Mouse (Mus musculus): ENCODE data around the gene Olig2.

The Olig2 gene

DNA sequence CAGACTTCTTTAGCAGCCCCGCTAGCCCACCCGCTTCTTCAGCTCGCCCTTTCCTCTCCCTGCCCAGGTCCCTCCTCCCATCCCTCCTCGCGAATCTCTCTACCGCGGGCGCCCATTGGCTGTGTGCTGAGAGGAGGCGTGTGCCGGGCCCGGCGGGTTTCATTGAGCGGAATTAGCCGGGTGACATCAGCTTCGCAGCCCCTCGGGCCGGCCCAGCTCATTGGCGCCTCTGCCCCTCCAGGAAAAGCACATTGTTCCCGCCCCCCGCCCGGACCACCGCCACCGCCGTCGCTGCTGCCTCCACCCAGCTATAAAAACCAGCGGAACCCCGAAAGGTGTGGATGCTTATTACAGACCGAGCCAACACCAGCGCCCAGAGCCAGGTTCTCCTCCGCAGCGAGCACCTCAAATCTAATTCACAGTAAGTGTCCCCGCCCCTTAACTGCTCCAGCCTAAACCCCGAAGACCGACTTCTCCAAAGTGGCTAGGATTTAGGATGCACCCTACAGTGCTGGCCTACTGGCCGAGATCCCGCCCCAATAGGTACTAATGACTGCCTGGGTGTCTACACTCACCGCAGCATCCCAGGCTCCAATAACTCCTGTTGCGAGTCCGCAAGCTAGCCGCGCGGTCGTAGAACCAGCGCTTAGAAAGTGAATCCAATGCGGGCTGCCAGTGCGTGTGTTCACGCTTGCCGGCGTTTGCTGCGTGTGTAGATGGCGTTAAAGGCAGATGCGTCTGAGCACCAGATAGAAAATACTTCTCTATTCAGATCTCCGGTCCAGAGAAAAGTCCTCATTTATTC, at the start of gene Olig2:
Gene Olig2 (plus strand): TSS at position 225 of the 805 bp plus-strand sequence.
- no peak for DNase-seq

DNA sequence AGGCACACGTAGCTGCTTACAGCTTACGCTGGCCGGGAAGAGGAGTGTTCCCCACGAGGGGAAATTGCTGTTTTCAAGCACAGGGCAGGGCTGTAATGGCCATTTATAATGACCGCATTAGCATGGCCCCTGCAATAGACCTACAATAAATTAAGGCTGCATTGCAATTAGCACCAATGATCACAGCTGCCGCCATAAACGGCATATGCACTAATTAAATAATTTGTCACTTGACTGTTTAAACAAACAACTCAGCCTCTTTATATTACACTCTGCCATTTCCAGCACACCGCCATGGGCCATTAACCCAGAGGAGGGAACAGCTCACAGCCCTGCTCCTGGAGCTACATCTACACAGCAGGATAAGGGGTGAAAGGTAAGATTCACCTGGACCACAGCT, 49.4 kb upstream of the Olig2 start:
- no peak for DNase-seq

DNA sequence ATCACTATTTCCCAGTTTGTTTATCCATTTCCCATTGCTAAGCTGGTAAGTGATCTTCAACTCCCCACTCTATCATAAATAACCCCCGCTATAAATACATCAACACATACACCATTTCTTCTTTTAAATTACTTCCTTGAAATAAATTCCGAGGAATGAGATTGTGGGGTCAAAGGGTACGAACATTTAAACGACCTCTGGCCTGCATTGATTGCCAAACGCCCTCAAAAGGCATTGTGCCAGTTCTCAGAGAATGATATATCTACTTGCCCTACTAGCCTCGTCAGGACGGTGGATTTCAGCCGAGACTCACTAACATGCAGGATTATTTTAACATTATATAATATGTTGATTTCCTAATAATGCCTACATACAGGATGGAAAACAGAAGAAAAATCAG, 38.2 kb upstream of the Olig2 start:
- no peak for DNase-seq

DNA sequence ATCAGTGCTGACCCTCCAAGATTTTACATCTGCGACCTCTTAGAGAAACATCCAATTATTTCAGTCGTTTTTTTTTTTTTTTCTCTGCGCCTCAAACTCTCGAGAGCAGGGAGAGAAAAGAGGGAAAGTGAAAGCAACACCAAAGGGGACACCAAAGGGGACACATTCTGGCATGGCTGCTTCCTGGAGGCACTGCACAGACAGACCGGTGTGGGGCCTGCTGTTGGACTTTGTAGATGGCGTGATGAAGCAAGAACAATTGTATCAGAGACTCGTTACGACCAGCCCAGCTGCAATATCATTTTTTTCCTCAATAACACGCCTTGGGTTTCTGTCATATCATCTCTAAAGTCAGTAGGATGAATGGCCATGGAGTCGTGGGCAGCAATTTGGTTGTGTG, 37.6 kb upstream of the Olig2 start:
- DNase-seq, result no peak

DNA sequence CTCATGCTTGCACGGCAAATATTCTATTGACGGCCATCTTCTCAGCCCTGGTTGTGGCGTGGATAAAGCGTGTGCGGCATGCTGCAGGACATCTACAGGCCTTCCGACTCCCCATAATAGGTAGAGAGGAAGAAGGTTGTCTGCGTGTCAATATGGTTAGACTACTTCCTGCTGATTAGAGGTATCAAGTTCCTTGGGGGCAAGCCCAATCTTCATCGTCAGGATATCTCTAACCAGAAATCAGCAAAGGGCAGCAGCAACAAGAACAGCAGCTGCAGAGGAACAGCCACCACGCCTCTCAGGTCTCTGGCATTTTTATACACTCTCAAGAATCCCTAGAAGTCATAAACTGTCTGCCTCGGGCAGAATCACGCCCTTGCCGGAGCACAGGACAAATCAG, 37.0 kb upstream of the Olig2 start:
- DNase-seq, result no peak

DNA sequence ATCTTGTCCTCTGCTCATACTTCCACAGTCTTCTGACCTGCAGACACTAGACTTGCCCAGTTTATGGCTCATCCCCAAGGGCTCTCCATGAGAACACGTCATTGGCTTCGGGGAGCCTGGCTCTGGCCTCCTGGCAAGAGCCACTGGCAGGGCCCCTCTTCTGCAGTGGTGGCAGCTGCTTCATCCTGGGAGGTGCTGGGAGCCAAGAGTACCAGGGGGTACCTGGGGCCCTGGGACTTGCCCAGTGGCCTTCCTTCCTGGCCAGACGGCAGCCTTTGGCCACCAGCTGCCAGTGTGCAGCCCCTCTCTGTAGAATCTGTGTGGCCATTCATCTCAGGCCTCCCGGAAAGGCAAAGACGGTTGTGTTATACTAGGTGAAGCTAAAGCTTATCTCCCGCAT, 34.0 kb upstream of the Olig2 start:
- no peak for DNase-seq

DNA sequence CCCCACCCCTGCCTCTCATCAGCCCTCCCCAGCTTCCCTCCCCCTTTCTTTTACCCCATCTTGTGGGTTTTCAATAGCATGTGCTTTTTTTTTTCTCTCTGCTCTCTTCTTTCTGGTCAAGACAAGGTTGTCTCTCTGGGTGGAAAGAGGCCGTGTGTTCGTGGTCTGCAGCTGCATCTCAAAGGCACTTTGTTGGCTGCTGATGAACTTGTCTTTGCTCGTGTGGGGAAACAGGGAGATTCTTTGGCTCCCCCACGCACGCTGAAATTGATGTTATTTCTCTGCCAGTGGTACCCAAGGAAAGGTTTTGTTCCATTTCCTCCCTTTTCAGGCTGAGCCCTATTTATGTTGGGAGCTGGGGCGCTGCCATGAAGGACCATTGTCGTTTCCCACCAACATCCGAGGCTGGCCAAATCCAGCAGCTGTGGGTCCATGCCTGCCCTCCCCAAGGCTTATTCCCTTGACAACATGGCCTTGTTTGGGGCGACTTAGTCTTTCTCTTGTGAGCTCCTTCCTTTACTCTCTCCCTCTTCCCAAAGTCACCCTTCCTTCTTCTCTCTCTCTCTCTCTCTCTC, 33.5 kb upstream of the Olig2 start:
- DNase-seq, result no peak

DNA sequence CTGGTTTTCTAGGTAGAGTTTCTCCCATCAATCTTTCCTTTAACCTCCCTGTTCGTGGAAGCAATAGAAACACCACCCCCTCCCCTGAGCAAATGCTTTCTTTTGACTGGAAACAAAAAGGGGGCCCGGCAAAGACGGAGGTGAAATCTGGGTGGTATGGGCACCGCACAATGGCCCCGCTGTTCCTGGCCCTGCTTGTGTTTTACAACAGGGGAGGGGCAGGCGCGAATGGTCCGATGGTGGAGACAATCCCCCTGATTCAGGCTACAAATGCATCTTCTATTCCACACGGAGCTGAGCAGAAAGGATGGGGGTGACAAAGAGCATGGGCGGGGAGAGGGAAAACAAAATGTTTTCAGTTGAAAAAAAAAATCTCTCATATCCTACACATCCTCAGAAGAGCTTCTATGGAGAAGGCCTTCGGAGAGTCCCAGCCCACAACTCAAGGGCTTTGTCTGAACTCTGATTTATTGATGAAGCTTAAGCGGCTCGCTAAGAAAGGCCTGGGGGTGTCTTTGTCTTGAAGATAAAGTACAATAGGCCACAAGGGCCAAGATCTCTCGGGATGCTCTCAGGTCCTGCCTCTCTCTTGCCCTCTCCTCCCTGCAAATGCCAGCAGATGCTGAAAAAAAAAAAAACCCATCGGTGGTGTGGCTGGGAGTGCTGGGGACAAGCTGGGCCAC, 32.4 kb upstream of the Olig2 start:
- DNase-seq, result no peak

DNA sequence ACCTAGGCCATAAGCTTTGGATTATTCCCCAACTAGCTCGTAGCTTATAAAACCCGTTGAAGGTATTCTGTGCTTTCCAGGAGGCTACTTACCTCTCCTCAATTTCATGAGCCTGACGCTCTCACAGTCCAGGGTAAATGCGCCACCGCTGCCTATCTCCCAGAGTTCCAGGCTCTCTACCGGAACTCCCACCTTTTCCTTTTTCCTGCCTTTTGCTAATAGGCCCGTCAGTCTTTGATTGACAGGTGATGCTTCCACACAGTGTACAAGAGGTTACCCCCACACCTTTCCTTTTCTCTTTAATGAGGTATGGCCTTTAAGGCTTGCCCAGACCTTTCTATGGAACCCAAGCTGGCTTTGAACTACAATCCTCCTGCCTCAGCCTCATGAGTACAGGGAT, 25.4 kb upstream of the Olig2 start:
- no peak for DNase-seq

DNA sequence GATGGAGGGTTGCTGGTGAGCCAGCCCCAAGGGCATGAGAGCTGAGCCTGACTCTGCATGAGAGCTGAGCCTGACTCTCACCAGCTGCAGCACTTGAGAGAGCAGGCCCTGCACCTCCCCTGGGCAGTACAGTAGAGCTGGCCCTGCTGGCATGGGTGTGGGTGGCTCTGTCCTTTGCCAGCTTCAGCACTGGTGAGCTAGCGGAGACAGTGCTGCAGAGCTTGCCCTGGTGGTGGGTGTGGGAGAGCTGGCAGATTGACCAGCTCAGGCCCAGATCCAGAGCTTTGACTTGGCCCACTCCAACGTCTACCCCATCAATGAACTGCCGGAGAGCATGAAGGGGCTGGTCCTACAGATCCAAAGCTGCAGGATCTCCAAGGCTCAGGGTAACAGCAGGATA, 22.3 kb upstream of the Olig2 start:
- DNase-seq, result no peak

DNA sequence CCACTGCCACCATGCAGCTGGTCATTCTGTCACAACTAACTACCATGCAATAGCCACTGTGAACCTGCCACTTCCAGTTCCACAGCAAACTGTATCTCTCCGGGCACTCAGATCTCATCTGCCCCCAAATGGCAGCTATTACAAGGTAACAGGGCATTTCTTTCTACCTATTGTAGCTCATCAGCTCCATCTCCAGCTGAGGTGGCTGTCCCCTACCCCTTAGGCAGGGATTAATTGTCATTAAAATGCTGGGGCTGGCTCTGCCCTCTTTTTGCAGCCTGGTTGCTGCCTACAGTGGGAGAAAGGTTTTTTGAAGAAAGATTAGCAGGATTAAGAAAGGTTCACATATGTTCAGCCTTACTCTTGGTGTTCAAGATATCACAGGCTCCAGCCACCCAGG, 18.9 kb upstream of the Olig2 start:
- DNase-seq, result no peak

DNA sequence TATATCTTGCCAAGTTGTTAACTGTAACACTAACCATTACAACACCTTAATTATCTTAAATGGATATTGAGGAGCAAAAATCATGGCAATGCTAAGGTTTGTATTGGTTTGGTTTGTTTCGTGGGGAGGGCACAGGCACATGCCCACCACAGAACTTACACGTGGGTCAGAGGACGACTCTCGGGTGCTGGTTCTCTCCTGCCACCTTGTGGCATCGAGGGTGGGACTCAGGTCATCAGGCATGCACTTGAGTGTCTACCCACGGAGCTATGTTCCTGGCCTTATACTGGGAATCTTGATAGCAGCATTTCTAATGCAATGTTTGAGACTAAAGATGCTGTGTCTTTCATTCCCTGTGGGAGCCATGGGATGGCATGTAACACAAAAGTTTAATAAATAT, 8.2 kb upstream of the Olig2 start:
- DNase-seq, result no peak

DNA sequence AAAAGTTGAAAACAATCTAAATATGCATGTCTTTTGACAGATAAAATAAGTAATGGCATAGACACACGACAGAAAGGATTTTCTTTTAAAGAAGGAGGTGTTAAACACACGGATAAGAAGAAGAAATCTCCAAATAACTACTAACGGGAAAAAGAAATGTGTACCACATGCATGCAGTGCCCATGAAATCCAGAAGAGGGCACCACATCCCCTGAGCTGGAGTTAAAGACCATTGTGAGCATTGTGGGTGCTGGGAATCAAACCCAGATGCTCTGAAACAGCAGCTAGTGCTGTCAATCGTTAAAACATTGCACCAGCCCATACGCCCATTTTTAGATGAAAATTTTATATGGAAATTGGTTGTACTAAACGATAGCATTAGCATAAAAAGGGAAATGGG, 7.3 kb upstream of the Olig2 start:
- DNase-seq, result no peak

DNA sequence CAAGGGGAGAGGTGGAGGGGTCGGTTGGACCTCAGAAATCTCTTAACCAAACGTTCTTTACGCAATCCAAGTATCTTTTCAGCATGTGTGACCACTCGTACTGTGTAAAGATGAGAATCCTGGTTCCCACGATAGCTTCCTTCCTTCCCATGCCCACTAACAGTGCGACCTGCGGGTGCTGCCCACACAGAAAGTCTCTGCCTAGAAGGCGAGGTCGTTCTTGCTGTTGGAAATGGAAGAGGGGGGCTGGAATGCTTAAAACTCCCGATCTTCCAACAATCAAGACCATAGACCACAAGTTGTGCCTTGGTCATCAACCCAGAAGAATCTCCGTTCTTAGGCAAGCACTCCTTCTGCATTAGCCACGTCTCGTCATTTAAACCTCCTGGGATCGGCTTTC, 6.0 kb upstream of the Olig2 start:
- DNase-seq, result no peak

DNA sequence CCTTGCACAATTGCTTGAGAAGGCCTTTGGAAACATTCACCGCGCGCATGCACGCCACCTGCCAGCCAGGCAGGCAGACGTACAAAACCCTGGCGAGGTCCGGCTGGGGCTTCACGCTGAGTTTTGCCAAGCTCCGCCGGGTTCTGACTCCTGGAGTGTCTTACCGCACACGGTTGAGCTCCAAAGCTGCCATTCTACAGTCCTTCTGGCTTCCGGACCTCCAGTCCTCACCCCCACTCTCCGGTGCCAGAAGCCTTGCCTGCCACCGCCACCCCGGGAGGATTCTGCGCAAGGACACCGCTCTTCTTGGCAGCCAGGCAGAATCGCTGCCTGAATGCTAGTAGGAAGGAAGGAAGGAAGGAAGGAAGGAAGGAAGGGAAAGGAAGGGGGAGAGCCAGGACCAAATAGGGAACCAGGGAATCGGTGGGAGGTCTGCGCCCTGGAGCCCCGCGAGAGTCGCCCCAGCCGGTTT, 3.0 kb upstream of the Olig2 start:
- DNase-seq, result no peak

DNA sequence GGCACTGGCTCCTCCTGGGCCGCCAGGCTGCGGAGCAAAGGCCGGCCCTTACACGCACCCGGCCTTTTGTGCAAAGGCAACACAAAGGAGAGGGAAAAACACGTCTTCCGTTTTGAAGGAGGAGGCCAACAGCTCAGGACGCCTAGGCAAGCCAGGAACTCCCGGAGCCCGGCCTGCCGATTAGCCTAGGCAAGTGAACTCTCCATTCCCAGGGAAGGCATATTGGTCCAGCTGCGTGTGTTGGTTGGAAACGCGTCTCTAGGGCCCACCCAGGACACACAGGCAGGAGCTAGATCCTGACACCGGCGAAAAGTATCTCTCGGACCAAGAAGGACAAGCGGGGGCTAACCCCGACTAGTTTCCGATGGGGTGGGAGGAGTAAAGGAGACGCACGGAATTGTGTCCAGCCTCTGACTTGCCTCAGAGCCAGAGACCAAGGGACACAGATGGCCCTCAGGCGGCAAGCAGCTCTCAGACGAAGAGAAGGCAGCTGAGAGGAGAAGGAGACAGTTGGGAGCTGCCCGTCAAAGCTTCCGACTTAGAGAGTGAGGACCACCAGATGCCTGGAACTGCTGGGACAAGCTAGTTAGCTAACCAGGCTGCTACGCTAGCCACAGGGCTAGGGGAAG, 2.5 kb upstream of the Olig2 start:
- no peak for DNase-seq

DNA sequence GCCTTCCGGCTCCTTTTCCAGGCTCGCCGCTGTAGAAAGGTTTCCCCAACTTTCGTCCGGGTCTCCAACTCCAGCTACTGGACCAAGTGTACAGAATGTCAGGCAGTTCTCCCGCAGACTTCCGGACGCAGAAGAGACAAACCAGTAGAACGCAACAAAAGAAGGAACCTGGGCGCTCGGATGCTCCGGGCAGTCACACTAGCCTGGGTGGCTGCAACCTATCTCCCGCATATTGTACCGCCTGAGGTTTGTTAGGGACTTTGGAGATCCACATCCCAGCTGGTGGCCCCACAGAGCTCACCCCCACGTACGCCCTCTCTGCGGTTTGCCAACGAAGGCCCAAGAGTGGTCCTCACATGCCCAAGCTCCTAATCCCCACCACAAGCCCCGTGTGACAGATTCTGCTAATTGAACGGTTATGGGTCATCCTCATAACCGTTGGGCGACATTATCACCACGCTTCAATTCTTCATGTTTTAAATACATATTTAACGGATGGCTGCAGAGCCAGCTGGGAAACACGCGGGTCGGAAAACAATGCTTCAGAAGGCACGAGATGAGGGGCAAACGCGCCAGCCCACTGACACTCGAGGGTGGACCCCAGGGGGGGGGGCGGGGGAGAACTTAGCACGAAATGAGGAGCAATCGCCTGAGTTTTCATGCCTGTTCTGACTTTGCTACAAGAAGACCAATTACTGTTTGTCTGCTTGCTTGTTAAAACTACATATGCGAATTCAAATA, 1.8 kb upstream of the Olig2 start:
- no peak for DNase-seq

DNA sequence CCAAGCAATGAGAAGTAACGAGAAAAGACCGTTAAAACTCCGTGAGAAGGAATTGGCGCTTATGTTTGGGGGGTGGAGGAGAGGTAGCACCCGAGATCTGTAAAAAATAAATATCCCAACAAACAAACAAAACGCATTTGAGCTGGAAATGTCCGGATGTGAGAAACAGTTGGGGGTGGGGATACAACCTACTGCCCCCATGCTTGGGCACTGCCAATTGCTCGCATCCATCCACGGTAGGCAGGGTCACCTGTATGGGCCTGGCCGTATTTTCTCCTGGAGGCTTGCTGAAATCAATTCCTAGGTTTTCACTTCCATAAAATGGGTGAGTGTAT, 1.2 kb upstream of the Olig2 start:
- DNase-seq, result no peak

DNA sequence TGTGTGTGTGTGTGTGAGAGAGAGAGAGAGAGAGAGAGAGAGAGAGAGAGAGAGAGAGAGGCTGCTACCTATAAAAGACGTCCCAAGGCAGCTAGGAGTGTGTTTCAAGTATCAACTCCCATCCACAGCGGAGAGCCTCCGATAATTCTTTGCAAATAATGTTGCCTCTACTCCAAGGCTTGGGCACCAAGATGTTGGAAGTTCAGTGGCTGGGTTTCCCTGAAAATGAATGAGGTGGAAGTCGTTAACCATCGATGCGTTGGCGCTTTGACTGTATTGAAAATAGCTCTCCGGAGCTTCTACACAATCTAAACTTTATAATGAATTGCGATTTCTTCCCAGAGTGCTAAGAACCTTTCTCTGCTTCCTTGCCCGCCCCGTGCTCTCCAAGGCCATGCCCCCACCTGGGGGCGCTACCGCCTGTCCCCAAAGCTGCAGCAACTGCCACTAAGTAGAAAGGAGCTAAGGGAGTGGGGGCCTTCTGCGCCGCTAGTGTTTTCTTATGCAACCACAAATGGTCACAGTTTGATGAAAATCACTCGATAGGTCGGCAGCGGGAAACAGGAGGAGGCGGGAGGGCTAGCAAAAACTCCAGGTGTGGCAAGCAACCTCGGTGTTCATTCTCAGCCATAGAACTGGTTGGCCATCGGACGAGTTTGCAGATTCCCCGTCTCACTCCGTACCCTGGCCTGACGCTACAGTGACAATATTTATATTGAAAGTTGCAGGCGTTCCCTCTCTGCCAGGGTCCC, 600 bp upstream of the Olig2 start:
- no peak for DNase-seq

DNA sequence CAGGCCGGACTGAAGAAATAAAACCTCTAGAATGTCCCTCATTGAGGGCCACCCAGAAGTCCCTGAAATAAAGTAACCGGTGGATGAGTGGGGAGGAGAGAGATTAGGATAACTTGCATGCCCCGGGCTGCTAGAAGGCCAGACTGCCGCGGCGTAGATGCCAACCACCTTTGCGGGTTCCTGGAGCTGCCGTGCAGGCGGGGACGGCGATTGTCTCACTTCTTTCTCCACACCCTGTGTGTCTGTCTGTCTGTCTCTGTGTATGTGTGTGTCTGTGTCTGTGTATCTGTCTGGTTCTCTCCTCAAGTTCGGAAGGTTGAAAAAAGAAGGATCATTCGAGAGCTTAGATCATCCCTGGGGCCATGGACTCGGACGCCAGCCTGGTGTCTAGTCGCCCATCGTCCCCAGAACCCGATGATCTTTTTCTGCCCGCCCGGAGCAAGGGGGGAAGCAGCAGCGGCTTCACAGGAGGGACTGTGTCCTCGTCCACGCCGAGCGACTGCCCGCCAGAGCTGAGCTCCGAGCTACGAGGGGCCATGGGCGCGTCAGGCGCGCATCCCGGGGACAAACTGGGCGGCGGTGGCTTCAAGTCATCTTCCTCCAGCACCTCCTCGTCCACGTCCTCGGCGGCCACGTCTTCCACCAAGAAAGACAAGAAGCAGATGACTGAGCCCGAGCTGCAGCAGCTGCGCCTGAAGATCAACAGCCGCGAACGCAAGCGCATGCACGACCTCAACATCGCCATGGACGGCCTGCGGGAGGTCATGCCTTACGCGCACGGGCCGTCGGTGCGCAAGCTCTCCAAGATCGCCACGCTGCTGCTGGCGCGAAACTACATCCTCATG, 1.0 kb downstream of the Olig2 start:
- no peak for DNase-seq
